Mouse (Mus musculus): ENCODE measurements at regions not wholly inside any gene's neighbourhood (a gene's known extent, or its start where the extent isn't known, plus 50 kb on each side); places are given as distances from the start of the nearest gene placed in this dataset.

DNA sequence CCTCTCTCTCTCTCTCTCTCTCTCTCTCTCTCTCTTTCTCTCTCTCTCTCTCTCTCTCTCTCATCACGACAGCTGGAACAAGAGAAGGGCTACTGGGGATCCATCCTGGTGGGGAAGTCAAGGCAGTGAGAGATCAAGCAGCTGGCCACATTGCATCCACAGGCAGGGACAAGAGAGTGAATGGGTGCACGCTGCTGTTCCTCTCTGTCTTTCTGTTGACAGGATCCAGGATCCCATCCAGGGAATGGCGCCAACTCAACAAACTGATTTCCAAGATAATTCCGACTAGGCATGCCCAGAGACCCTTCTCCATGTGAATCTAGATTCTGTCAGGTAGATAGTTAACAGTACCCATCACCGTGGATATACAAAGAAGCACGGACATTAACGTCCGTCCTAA is 222.5 kb downstream of the Zfp326 start:
- in situ Hi-C loops (cut with MboI; ENCODE audit: low pct_unique_long_range_greater_than_20kb in 1 of 2, low sequenced_read_pairs in 2 of 2, unreplicated experiment in 1 of 2): loop anchor here in 1 of 2 experiments (25.0 kb wide), 1 partner anchor 112 kb away; no protein-coding TSS in a partner anchor

DNA sequence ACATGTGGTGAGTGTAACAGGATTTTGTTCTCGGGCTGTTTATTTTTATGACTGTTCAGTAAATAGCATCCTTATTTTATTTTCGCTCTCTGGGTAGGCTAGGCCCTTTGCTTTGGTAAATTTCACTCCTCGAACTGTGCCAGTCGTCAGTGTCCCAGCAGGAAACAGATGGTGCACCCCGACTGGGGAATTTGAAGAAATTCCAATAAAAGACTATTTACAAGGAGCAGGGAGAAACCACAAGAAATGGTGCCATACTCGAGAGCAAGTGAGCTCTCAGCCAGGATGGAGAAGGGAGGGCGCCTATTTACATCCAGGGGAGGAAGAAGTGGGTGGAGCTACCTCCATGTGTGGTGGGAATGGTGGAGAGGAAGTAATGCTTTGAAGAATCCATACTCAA is 213.0 kb downstream of the Zfp326 start:
- in situ Hi-C loops (cut with MboI; ENCODE audit: low pct_unique_long_range_greater_than_20kb in 1 of 2, low sequenced_read_pairs in 2 of 2, unreplicated experiment in 1 of 2): loop anchor here in 1 of 2 experiments (25.0 kb wide), 1 partner anchor 102 kb away; no protein-coding TSS in a partner anchor

DNA sequence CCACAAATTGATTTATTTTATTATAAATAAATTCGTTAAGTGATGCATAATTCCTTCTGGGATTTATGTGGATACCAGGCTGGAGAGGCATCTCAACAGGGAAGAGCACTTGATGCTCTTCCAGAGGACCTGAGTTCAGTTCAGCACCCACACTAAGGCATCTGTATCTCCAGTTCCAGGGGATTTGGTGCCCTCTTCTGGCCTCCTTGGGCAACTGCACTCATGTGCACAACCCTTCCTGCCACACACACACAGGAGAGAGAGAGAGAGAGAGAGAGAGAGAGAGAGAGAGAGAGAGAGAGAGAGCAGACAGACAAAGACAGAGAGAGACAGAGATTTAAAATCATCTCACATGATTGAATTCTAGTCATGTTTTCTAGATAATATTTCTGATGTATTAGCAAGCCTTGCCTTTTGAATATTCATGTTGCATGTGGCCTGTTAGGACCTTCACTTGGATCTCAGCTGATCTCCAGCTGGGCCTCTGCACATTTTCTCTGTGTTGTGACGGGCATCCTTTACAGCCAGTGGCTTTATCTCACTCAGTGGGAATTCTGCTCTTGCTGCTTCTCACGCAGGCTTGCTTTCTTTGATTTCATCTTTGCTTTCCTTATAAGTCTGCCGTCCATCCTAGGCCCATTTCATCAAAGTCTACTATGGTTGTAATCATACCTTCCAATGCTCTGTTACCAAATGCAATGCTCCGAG is 212.3 kb downstream of the Zfp326 start:
- in situ Hi-C loops (cut with MboI; ENCODE audit: low pct_unique_long_range_greater_than_20kb in 1 of 2, low sequenced_read_pairs in 2 of 2, unreplicated experiment in 1 of 2): loop anchor here in 1 of 2 experiments (25.0 kb wide), 1 partner anchor 101 kb away; no protein-coding TSS in a partner anchor

DNA sequence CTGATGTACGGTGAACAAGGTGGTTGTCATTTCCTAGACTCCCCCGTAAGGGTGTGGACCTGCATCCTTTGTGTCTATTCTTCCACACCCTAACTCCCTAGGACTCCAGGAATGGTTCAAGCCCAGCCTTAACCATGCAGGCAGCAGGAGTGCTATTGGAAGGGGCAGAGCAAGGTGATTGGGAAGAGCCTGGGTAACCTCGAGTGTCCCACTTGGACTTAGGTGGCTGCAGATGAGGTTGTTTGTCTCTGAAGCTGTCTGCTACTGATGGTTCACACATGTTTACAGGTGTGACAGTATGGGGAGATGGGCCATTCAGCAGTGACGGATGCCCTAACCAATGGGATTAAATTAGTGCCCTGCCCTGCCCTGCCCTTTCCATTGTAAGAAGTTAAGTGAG is 207.4 kb downstream of the Zfp326 start:
- in situ Hi-C loops (cut with MboI; ENCODE audit: low pct_unique_long_range_greater_than_20kb in 1 of 2, low sequenced_read_pairs in 2 of 2, unreplicated experiment in 1 of 2): loop anchor here in 1 of 2 experiments (25.0 kb wide), 1 partner anchor 96 kb away; no protein-coding TSS in a partner anchor

DNA sequence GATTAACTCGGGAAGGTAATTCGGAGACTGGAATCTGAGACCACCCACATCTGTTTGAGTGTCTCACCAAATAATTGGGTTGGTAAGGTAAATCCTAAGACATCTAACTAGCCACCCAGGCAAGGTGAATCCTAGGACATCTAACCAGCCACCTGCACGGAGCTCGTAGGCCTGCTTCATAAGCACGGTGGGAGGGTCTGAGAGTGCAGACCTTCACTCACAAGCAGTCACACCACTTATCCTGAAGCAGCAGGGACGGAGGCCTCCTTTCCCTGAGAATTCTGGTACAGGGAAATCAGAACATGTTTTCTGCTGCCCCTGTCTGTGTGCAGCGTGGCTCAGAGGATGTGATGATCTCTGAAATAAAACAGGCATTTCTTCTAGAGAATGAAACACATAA is 206.5 kb downstream of the Zfp326 start:
- in situ Hi-C loops (cut with MboI; ENCODE audit: low pct_unique_long_range_greater_than_20kb in 1 of 2, low sequenced_read_pairs in 2 of 2, unreplicated experiment in 1 of 2): loop anchor here in 1 of 2 experiments (25.0 kb wide), 1 partner anchor 96 kb away; no protein-coding TSS in a partner anchor

DNA sequence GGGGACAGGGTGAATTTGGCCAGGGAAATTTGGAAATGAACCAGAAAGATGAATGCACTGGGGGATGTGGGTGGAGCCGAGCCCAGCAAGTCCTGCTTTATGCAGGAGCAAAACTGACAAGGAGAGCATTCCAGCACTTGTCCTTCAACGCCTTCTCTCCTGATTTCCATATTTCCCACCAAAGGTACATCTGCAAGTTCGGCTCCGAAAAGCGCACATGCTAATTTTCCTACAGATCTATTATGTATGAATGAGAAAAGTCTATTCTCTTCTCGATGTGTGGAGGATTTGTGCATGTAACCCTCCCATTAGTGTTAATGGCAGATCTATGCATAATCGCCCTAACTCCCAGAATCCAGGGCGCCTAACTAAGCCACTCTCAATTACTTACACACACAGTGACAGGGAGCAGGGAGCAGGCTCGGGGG is 190.8 kb downstream of the Zfp326 start:
- in situ Hi-C loops (cut with MboI; ENCODE audit: low pct_unique_long_range_greater_than_20kb in 1 of 2, low sequenced_read_pairs in 2 of 2, unreplicated experiment in 1 of 2): no loop called here

DNA sequence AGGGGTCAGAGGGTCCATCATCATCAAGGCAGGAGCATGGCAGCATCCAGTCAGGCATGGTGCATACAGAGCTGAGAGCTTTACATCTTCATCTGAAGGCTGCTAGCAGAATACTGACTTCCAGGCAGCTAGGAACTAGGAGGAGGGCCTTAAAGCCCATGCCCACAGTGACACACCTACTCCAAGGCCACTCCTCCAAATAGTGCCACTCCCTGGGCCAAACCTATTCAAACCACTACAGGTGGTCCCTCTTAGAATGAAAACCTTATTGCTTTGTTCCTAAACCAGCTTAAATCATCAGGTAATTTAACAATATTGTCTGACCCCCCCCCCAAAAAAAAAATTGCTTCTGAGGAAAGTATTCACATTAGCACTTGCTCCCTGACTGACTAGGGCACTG is 190.3 kb downstream of the Zfp326 start:
- in situ Hi-C loops (cut with MboI; ENCODE audit: low pct_unique_long_range_greater_than_20kb in 1 of 2, low sequenced_read_pairs in 2 of 2, unreplicated experiment in 1 of 2): no loop called here

DNA sequence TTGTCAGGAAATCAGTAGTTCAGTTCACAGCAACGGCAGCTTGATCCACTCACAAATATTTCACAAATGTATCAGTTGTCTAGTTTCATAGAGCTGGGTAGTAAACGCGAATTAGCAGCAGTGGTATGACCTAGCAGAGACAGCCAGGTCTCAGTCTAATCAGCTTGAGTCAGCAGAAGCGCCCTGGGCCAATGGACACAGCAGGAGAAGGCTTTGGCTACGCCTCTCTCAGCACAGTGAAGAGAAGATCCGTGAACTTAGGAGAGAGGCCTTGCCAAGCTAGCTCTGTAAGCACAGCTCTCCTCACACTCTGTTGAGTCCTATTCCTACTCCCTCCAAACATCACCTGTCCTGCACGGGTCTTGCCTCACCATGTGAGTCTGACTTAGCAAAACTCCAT is 188.0 kb downstream of the Zfp326 start:
- in situ Hi-C loops (cut with MboI; ENCODE audit: low pct_unique_long_range_greater_than_20kb in 1 of 2, low sequenced_read_pairs in 2 of 2, unreplicated experiment in 1 of 2): no loop called here

DNA sequence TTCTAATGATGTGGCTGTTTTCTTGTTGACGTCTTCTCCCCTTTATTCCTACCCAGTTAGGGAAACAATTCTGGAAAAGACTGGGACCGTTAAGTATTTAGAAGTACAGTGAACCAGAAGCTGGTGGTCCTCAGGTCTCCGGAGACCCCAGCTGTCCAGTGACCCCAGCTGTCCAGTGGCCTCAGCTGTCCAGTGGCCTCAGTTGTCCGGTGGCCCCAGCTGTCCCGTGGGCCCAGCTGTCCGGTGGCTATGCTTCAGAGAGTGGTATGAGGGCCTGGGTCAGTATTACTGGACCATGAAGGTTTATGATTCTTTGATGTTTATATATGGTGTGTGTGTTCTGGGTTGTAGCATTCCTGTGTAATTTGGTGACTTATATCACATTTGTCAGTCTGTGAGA is 186.6 kb downstream of the Zfp326 start:
- in situ Hi-C loops (cut with MboI; ENCODE audit: low pct_unique_long_range_greater_than_20kb in 1 of 2, low sequenced_read_pairs in 2 of 2, unreplicated experiment in 1 of 2): no loop called here

DNA sequence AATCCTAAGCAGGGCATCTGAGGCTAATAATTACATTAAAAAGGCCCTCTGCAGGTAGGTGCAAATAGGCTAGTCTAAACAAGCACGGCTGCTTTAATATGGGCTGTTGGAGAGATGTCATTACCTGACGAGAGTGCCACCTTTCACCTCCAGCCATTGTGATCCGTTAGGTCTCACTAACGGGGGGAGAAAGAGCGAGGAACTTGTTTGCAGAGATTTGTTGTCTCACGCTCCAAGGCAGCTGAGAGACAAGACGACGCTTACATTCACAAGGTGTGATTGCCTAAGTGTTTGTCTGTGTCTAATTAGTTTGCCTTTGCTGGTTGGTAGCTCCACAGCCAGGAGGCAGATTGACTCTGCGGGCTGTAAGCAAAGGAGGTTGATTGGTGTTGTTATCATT is 180.3 kb downstream of the Zfp326 start:
- in situ Hi-C loops (cut with MboI; ENCODE audit: low pct_unique_long_range_greater_than_20kb in 1 of 2, low sequenced_read_pairs in 2 of 2, unreplicated experiment in 1 of 2): no loop called here

DNA sequence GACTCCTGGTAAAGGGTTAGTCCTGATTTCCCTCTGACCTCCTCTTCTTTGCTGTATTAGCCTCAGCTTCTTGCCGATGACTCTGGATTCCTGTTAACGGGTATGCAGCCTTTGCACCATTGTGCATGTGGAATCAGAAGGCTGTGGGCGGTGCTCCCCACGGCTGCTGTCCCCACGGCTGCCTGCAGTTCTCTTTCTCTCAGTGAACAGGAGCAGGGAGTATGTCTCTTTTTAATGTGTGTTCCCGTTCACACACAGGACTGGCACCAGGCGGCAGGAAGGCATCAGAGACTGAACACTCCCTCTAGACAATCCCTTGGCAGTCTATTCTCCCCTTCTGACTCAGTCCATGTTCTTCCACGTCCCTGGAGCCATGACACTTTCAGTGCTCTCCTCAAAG is 178.9 kb downstream of the Zfp326 start:
- in situ Hi-C loops (cut with MboI; ENCODE audit: low pct_unique_long_range_greater_than_20kb in 1 of 2, low sequenced_read_pairs in 2 of 2, unreplicated experiment in 1 of 2): no loop called here

DNA sequence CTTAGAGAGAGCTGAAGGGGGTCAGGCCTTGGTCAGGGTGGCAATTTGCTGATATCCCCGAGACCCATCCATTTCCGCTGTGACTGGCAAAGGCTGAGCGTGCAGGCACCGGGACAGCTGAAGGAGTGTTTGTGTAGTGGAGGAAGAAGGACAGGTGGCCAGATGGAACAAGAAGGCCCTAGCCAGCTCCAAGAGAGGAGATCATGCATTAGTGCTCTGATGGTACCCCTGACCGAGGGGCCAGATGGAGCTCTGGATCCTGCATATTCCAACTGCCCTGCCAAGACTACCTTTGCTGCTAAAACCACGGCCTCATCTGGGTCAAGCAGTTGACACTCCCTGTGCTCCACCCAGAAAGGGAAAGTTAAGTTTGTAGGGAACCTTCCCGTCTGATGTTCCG is 174.7 kb downstream of the Zfp326 start:
- in situ Hi-C loops (cut with MboI; ENCODE audit: low pct_unique_long_range_greater_than_20kb in 1 of 2, low sequenced_read_pairs in 2 of 2, unreplicated experiment in 1 of 2): no loop called here

DNA sequence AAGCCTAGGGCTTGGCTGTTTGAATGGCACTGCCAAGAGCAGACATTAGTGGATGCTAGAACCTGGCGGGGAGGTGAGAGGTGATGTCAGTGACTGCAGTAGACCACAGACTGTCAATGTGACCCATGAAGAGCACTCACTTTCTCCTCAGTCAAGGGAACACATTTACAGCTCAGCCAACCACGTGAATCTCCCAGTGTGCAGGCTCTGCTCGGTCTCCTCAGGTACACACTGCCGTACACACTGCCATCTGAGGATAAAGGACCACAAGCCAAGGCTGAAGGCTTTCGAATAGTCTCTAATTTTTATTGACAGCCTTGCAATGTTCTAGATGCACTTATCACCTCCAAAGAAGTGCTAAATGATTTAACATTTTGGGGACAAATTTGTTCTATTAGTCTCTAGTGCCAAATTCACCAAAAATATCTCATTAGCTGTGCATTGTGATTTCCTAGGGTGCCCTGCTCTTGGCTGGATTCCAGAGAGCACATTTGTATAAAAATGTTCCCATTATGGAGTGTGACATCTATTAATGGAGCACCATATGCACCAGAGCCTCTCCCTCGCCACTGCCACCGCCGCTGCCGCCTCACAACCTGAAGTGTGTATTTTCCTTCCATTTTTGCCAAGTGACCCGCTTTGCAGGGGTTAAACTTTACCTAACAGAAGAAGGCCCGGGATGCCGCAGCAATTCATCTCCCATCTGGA is 168.7 kb downstream of the Zfp326 start:
- in situ Hi-C loops (cut with MboI; ENCODE audit: low pct_unique_long_range_greater_than_20kb in 1 of 2, low sequenced_read_pairs in 2 of 2, unreplicated experiment in 1 of 2): no loop called here

DNA sequence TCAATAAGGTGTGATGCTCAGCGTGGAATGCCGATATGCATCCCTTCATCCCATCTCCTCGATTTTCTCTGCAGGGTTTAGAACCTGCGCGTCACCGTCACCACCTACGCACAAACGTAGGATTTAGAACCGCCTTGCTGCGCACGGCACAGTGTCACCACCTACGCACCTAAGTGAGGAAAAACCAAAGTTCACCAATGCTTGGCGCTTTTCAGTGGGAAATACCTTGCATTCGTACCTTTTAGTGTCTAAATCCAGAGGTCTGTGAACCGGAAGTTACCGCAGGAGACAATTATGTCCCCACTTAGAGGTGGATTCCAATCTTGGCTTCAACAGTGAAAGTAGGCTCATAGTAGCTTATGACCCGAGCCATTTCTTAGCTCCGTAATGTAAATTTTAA is 162.0 kb downstream of the Zfp326 start:
- in situ Hi-C loops (cut with MboI; ENCODE audit: low pct_unique_long_range_greater_than_20kb in 1 of 2, low sequenced_read_pairs in 2 of 2, unreplicated experiment in 1 of 2): no loop called here

DNA sequence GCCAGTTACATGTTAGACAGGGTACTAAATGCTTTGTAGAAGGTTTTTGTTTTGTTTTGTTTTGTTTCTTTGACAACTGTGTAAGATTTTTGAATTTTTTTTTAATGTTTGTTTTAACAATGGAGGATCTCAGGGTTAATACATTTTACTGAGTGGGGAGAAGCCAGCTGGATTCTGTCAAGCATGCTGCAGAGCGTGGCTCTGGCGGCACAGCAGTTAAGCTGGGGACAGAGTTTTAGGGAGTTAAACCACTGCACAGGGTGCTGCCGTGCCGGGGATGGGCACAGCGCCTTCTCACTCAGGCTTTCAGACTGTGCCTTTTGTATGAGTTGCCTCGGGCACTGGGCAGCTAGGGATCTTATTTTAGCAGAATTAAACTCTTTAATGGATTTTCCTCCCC is 159.8 kb downstream of the Zfp326 start:
- in situ Hi-C loops (cut with MboI; ENCODE audit: low pct_unique_long_range_greater_than_20kb in 1 of 2, low sequenced_read_pairs in 2 of 2, unreplicated experiment in 1 of 2): no loop called here

DNA sequence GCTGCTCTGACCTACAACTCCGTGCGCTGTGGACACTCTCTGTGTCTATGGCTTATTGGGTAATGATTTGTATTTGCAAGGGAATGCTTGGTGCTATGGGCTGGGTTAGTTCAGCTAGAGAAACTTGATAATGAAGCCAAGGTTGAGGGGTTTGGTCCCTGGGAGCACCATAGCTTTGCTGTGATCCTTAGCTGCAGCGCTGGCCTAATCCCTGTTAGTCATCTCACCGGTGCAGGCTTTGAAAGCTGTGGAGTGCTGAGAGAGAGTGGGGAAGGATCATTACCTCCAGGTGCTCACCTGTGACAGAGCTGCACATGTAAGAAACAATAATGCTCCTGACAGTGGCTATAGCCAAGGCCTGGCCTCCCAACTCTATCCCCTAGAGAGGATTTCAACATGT is 156.6 kb downstream of the Zfp326 start:
- in situ Hi-C loops (cut with MboI; ENCODE audit: low pct_unique_long_range_greater_than_20kb in 1 of 2, low sequenced_read_pairs in 2 of 2, unreplicated experiment in 1 of 2): no loop called here

DNA sequence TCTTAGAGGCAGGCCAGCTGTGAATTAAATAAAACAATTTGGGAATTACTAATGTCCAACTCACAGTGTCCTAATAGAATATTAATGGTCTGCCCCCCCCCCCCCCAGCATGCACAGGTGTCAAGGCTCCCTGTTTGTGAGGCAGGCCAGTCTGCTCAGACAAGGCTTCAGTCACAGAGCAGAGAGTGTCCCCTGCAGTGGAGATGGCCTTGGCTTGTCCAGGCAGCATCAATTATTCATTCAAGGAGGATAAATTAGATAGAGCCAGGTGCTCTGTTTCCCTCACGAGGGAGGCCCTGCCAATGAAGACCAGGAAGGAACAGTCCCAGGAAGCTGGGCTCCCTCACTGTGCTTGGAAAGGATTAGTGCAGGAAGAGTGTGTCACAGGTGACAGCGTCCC is 150.5 kb downstream of the Zfp326 start:
- in situ Hi-C loops (cut with MboI; ENCODE audit: low pct_unique_long_range_greater_than_20kb in 1 of 2, low sequenced_read_pairs in 2 of 2, unreplicated experiment in 1 of 2): no loop called here

DNA sequence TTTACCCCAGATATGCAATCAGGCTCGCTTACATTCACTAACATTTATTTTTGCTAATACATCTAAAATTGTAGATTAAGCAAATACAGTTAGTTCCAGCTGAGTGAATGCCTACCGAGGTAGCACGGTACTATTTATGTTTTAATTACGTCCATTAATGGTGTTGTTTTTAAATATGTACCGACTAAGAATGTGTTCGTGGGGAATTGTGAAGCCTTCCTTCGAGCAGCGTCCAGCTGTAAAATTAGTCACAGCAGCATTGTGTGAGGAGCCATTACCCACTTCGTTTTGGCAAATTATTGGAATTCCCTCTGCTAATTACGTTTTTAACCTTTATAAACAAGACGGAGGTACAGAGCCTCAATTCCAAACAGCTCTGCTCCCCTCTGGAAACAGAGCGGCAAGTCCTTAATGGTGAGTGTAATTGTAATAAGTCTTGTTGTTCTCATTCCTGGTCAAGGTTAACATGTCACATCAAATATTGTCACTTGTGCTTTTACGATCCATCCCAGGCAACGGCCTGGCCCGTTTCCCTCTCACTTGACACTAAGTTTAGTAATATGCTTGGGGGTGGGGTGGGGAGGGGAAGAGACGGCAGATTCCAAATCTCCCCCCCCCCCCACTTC is 128.0 kb downstream of the Zfp326 start:
- in situ Hi-C loops (cut with MboI; ENCODE audit: low pct_unique_long_range_greater_than_20kb in 1 of 2, low sequenced_read_pairs in 2 of 2, unreplicated experiment in 1 of 2): no loop called here
